Mouse (Mus musculus): Measurements from ENCODE around the gene Mettl2. TPM values are rescaled to one million over a fixed set of nuclear protein-coding genes. Genes with fewer than 3 reads are reported as not detected.
"Not testable (repeated sequence)": the region's sequence is repeated elsewhere in the genome, so short reads cannot be mapped to it uniquely, and the experiment has no call there.

The Mettl2 gene
- 13.8 and 15.1 TPM in 2 replicates for polyA plus RNA-seq (2015; fragmentation: Nextera tagmentation; extraction: Ambion mirVana)

DNA sequence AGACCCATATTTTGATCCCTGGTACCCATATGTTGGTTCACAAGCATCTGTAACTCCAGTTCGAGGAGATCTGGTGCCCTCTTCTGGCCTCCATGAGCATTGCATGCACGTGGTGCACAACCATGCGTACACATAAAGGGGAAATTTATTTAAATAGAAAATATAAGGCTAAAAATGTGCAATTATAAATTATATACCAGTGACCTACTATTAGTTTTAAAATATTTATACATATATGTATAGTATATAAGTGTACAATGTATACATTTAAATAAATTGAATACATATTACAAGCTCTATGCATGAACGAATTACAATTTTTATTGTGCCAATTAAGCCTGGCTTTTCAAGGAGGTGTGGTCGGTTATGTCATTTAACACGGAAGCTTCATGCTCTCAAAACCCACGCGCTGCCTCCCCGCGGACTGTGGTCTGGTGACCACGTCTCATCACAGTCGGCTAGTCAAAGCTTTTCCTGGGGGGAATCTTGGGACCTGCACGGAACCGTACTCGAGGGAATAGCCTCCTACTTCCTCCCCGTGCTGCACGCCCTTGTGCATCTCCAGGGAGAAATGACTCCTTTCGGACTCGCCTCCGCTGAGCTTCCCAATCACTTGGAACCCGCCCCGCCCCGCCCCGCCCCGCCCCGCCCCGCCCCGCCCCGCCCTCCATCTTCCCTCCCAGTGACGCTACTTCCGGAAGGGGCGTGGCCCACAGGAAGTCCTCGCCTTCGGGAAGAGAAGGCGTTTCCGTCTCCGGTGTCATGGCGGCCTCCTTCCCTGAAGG lies at the start of gene Mettl2:
Mettl2 (plus strand) TSS at position 691 of the 785 bp plus-strand sequence.
- peak within 1 kb of the TSS; percentile 71 for H3K9ac ChIP-seq (ENCODE audit: low read depth, low read length)
- peaks cover 17% of the 10 kb centered on the region for H3K4me1 ChIP-seq (ENCODE audit: control insufficient read depth, low read depth, low read length)
- peak within 1 kb of the TSS; percentile 93 for H3K4me2 ChIP-seq (ENCODE audit: low read depth, low read length)
- peak; percentile 86 for ATAC-seq (ENCODE audit: low read depth)
- peak within 1 kb of the TSS; percentile 91 for H3K4me3 ChIP-seq (ENCODE audit: low read depth, low read length)
- H3K36me3 ChIP-seq (ENCODE audit: control insufficient read depth, insufficient read depth): peaks cover 3% of the 10 kb centered on the region
- H3K9me3 ChIP-seq (replicated peaks; ENCODE audit: control insufficient read depth, low read length): no peaks in the 10 kb centered on the region
- 1% methylated on average over 29 of the region's 38 CpGs for WGBS (ENCODE audit: insufficient replicate concordance)
- H3K27me3 ChIP-seq (ENCODE audit: control insufficient read depth, insufficient read depth, low read depth, low read length): no peaks in the 10 kb centered on the region
- peak within 1 kb of the TSS; percentile 86 for H3K27ac ChIP-seq (ENCODE audit: low read length)

DNA sequence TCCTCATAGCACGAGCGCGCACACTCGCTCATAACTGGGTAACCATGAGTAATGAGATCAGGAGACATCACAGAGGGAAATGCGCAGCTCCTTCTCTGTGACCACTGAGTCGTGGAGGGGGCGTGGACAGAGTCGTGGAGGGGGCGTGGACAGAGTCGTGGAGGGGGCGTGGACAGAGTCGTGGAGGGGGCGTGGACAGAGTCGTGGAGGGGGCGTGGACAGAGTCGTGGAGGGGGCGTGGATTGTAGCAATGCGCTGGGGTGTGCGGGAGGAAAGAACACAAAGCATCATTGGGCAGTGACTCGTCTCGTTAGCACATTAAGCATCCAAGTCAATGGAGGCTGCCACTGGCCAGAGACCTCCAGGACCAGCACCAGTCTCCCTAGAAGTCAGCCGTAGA lies 13.8 kb upstream of the Mettl2 start:
- not testable (repeated sequence) for ATAC-seq (ENCODE audit: low read depth); H3K4me2 ChIP-seq (ENCODE audit: low read depth, low read length); H3K27ac ChIP-seq (ENCODE audit: low read length); H3K27me3 ChIP-seq (ENCODE audit: control insufficient read depth, insufficient read depth, low read depth, low read length); H3K9ac ChIP-seq (ENCODE audit: low read depth, low read length); H3K9me3 ChIP-seq (replicated peaks; ENCODE audit: control insufficient read depth, low read length); H3K36me3 ChIP-seq (ENCODE audit: control insufficient read depth, insufficient read depth); H3K4me1 ChIP-seq (ENCODE audit: control insufficient read depth, low read depth, low read length); H3K4me3 ChIP-seq (ENCODE audit: low read depth, low read length)
- 69% methylated on average over 22 of the region's 22 CpGs for WGBS (ENCODE audit: insufficient replicate concordance)

GRCm38 (mm10) chr11:105117814-105118213 lies 8.4 kb upstream of the Mettl2 start:
- Histone ChIP-seq H3K9ac (ENCODE audit: low read depth, low read length) (no peak overlapping the region), H3K4me2 (ENCODE audit: low read depth, low read length) (no peak overlapping the region), H3K27me3 (ENCODE audit: control insufficient read depth, insufficient read depth, low read depth, low read length) (no peaks in the 10 kb centered on the region), H3K36me3 (ENCODE audit: control insufficient read depth, insufficient read depth) (no peaks in the 10 kb centered on the region), H3K27ac (ENCODE audit: low read length) (no peak overlapping the region), H3K4me1 (ENCODE audit: control insufficient read depth, low read depth, low read length) (no peaks in the 10 kb centered on the region), H3K9me3 (replicated peaks; ENCODE audit: control insufficient read depth, low read length) (no peaks in the 10 kb centered on the region), H3K4me3 (ENCODE audit: low read depth, low read length) (no peak overlapping the region)
- WGBS (ENCODE audit: insufficient replicate concordance): 66% methylated on average over 7 of the region's 7 CpGs
- no peak for ATAC-seq (ENCODE audit: low read depth)

GRCm38 (mm10) chr11:105120551-105121061 lies 5.6 kb upstream of the Mettl2 start:
- H3K4me3 ChIP-seq (ENCODE audit: low read depth, low read length): no peak overlapping the region
- no peak for ATAC-seq (ENCODE audit: low read depth)
- no peak overlapping the region for H3K9ac ChIP-seq (ENCODE audit: low read depth, low read length)
- no peaks in the 10 kb centered on the region for H3K36me3 ChIP-seq (ENCODE audit: control insufficient read depth, insufficient read depth)
- H3K27ac ChIP-seq (ENCODE audit: low read length): no peak overlapping the region
- whole genome bisulfite sequencing (ENCODE audit: insufficient replicate concordance): 24% methylated on average over 4 of the region's 4 CpGs
- no peaks in the 10 kb centered on the region for H3K27me3 ChIP-seq (ENCODE audit: control insufficient read depth, insufficient read depth, low read depth, low read length)
- no peak overlapping the region for H3K4me2 ChIP-seq (ENCODE audit: low read depth, low read length)
- H3K9me3 ChIP-seq (replicated peaks; ENCODE audit: control insufficient read depth, low read length): no peaks in the 10 kb centered on the region
- H3K4me1 ChIP-seq (ENCODE audit: control insufficient read depth, low read depth, low read length): peaks cover 4% of the 10 kb centered on the region

DNA sequence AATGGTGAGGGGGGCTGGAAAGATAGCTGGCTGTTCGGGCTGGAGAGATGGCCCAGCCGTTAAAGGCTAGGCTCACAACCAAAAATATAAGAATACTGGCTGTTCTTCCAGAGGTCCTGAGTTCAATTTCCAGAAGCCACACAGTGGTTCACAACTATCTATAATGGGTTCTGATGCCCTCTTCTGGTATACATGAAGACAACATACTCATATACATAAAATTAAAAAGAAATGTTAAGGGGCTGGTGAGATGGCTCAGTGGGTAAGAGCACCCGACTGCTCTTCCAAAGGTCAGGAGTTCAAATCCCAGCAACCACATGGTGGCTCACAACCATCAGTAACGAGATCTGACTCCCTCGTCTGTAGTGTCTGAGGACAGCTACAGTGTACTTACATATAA lies 4.4 kb upstream of the Mettl2 start:
- H3K9me3 ChIP-seq (replicated peaks; ENCODE audit: control insufficient read depth, low read length); H3K36me3 ChIP-seq (ENCODE audit: control insufficient read depth, insufficient read depth); H3K4me2 ChIP-seq (ENCODE audit: low read depth, low read length); H3K27ac ChIP-seq (ENCODE audit: low read length); H3K9ac ChIP-seq (ENCODE audit: low read depth, low read length); ATAC-seq (ENCODE audit: low read depth); H3K4me3 ChIP-seq (ENCODE audit: low read depth, low read length); H3K27me3 ChIP-seq (ENCODE audit: control insufficient read depth, insufficient read depth, low read depth, low read length); H3K4me1 ChIP-seq (ENCODE audit: control insufficient read depth, low read depth, low read length): not testable (repeated sequence)
- 57% methylated on average over 5 of the region's 5 CpGs for WGBS (ENCODE audit: insufficient replicate concordance)

GRCm38 (mm10) chr11:105123986-105124385 lies 2.2 kb upstream of the Mettl2 start:
- Histone ChIP-seq H3K27ac (ENCODE audit: low read length) (no peak overlapping the region), H3K9me3 (replicated peaks; ENCODE audit: control insufficient read depth, low read length) (no peaks in the 10 kb centered on the region), H3K9ac (ENCODE audit: low read depth, low read length) (no peak overlapping the region), H3K4me1 (ENCODE audit: control insufficient read depth, low read depth, low read length) (peaks cover 17% of the 10 kb centered on the region), H3K27me3 (ENCODE audit: control insufficient read depth, insufficient read depth, low read depth, low read length) (no peaks in the 10 kb centered on the region), H3K36me3 (ENCODE audit: control insufficient read depth, insufficient read depth) (no peaks in the 10 kb centered on the region), H3K4me2 (ENCODE audit: low read depth, low read length) (0 out of 2 replicates have a peak overlapping the region, but pooled peaks have one; percentile 14), H3K4me3 (ENCODE audit: low read depth, low read length) (no peak overlapping the region)
- 11% methylated on average over 9 of the region's 9 CpGs for WGBS (ENCODE audit: insufficient replicate concordance)
- peak; percentile 61 for ATAC-seq (ENCODE audit: low read depth)

GRCm38 (mm10) chr11:105126520-105127029 lies 350 bp downstream of the Mettl2 start:
- peak; percentile 14; the same call in 1 of the 2 replicates for ATAC-seq (ENCODE audit: low read depth)
- H3K27ac ChIP-seq (ENCODE audit: low read length): no peak overlapping the region

GRCm38 (mm10) chr11:105135692-105136091 lies 9.5 kb downstream of the Mettl2 start:
- peak overlapping the region; percentile 60 for H3K27ac ChIP-seq (ENCODE audit: low read length)

More at GRCm38 (mm10) chr11:105126520-105127029, 350 bp downstream of the Mettl2 start:
- Histone ChIP-seq H3K4me1 (ENCODE audit: control insufficient read depth, low read depth, low read length) (peaks cover 17% of the 10 kb centered on the region), H3K9me3 (replicated peaks; ENCODE audit: control insufficient read depth, low read length) (no peaks in the 10 kb centered on the region), H3K27me3 (ENCODE audit: control insufficient read depth, insufficient read depth, low read depth, low read length) (no peaks in the 10 kb centered on the region), H3K4me2 (ENCODE audit: low read depth, low read length) (peak overlapping the region; percentile 93), H3K4me3 (ENCODE audit: low read depth, low read length) (peak overlapping the region; percentile 91), H3K36me3 (ENCODE audit: control insufficient read depth, insufficient read depth) (peaks cover 8% of the 10 kb centered on the region), H3K9ac (ENCODE audit: low read depth, low read length) (peak overlapping the region; percentile 71)
- WGBS (ENCODE audit: insufficient replicate concordance): under 1% methylated on average over 44 of the region's 49 CpGs

DNA sequence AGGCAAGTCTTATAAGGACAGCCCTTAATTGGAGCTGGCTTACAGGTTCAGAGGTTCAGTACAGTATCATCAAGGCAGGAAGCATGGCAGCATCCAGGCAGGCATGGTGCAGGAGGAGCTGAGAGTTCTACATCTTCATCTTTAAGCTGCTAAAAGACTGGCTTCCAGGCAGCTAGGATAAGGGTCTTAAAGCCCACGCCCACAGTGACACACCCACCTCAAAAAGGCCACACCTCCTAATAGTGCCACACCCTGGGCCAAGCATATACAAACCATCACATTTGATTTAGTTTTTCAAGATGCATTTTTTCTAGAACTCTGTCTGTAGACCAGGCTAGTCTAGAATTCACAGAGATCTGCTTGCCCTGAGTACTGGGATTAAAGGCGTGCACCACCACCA lies 11.0 kb downstream of the Mettl2 start:
- H3K9ac ChIP-seq (ENCODE audit: low read depth, low read length); H3K27me3 ChIP-seq (ENCODE audit: control insufficient read depth, insufficient read depth, low read depth, low read length); H3K9me3 ChIP-seq (replicated peaks; ENCODE audit: control insufficient read depth, low read length); H3K27ac ChIP-seq (ENCODE audit: low read length); H3K4me2 ChIP-seq (ENCODE audit: low read depth, low read length); H3K4me3 ChIP-seq (ENCODE audit: low read depth, low read length): not testable (repeated sequence)
- ATAC-seq (ENCODE audit: low read depth): peak; percentile 60; the same call in 1 of the 2 replicates
- Histone ChIP-seq H3K36me3 (ENCODE audit: control insufficient read depth, insufficient read depth) (peaks cover 36% of the 10 kb centered on the region), H3K4me1 (ENCODE audit: control insufficient read depth, low read depth, low read length) (peaks cover 24% of the 10 kb centered on the region)
- 62% methylated on average over 2 of the region's 2 CpGs for WGBS (ENCODE audit: insufficient replicate concordance)

More at GRCm38 (mm10) chr11:105135692-105136091, 9.5 kb downstream of the Mettl2 start:
- WGBS (ENCODE audit: insufficient replicate concordance): 41% methylated on average over 7 of the region's 7 CpGs
- peaks cover 24% of the 10 kb centered on the region for H3K4me1 ChIP-seq (ENCODE audit: control insufficient read depth, low read depth, low read length)
- no peaks in the 10 kb centered on the region for H3K27me3 ChIP-seq (ENCODE audit: control insufficient read depth, insufficient read depth, low read depth, low read length)
- no peak overlapping the region for H3K4me3 ChIP-seq (ENCODE audit: low read depth, low read length)
- no peak overlapping the region for H3K4me2 ChIP-seq (ENCODE audit: low read depth, low read length)
- H3K9me3 ChIP-seq (replicated peaks; ENCODE audit: control insufficient read depth, low read length): no peaks in the 10 kb centered on the region
- H3K36me3 ChIP-seq (ENCODE audit: control insufficient read depth, insufficient read depth): peaks cover 45% of the 10 kb centered on the region
- ATAC-seq (ENCODE audit: low read depth): peak; percentile 61
- no peak overlapping the region for H3K9ac ChIP-seq (ENCODE audit: low read depth, low read length)

All from liver, embryonic 16.5 days (tissue).